Mouse (Mus musculus) retina, embryonic 14.5 days (tissue): Measurements from ENCODE around the gene Zfp61.

ENCODE experiments used
- DNase-seq: peaks from one replicate; pipeline ENCODE4 v3.0.0-alpha.2; 2015; ENCODE audit warnings: low spot score

Zfp61 gene

DNA sequence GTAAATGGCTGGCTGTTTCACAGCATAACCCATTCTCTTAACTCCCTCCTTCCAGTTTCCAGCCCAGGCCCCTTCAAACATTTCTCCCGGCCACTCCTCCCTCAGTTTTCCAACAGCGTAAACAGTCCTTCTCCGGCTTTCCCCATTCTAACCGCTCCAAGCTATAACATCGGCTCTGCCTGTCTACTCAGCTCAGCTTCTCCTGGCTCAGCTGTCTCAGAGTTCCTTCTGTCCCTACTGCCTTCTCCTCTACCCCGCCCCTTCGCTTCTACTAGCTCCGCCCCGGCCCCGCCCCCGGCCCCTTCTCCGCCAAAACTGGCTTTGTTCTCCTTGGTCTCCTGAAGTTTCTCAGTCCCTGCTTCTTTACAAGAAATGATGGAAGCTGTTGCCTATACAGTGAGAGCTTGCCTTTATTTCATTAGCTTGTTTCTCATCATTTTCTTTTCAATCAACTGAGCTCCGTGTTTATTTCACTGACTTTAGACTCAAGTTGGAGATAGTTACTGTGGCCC lies at the start of gene Zfp61:
TSS of gene Zfp61 (minus strand) at position 462 of the 512 bp plus-strand sequence.
- peak; percentile 84 for DNase-seq

DNA sequence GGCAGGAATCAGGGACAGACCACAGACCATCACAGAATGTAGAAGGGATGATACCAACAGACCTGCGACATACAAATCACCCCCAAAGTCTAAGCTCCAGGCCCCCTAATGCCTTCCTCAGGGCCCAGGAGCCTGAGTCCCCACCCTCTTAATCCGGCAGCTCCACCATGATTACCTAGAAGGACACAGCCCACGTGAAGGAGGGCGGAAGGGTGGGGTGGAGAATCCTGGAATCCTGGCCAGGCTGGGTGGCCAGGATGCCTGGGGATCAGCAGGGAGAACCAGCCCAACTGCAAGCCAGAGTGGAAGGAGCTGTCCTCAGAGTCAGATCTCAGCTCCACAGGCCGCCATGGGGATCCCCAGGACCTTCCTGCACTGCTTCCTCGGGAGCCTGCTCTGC lies 47.9 kb upstream of the Zfp61 start, which contains the start of gene Lypd5:
TSS of gene Lypd5 (plus strand) at position 301 of the 400 bp plus-strand sequence.
- no peak for DNase-seq

DNA sequence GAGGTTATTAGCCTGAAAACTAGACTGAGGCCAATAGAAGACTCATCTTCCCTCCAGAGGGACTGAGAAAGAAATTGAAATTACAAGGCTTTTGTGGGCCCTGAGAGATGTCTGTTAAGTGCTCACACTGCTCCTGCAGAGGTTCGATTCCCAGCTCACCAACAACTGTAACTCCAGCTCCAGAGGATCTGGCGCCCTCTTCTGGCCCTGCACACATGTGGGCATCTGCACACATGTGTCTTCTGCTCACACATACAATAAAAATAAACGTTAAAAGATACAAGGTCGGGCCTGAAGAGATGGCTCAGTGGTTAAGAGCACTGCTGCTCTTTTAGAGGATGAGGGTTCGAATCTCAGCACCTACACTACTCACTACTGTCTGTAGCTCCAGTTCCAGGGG lies 45.4 kb upstream of the Zfp61 start:
- DNase-seq: no peak

DNA sequence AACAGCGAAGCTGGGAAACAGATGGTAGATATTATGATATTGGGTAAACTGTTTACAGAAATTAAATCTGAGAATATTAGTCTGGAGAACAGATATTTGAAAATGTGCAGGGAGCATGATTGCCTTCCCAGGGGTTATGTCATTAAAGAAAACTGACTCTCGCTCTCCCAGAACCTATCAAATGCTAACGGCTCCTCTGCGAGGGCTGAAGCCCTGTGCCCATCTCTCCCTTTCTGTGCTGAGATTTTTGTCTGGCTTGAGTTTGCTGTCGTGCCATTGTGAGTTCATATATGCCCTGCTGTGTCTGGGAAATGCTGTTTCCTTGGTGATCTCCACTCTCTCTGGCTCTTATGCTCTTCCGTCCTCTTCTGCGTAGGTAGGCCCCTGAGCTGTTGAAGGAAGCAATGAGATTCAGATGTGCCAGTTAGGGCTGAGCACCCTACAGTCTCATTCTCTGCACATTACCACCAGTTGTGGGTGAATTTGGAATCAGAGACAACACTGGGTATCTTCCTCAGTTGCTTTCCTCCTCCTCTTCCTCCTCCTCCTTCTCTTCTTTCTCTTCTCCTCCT lies 42.8 kb upstream of the Zfp61 start:
- DNase-seq: no peak

DNA sequence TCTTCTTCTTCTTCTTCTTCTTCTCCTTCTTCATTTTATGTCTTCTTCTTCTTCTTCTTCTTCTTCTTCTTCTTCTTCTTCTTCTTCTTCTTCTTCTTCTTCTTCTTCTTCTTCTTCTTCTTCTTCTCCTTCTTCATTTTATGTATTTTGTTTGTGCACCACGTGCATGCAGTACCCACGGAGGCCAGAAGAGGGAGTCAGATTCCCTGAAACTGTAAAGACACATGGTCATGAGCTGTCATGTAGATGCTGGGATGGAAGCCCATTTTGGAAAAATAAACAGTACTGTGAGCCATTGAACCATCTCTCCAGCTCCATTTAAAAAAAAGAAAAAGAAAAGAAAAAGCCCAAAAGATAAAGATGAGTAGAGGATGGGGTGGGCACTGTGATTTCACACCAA lies 37.2 kb upstream of the Zfp61 start:
- DNase-seq: no peak

DNA sequence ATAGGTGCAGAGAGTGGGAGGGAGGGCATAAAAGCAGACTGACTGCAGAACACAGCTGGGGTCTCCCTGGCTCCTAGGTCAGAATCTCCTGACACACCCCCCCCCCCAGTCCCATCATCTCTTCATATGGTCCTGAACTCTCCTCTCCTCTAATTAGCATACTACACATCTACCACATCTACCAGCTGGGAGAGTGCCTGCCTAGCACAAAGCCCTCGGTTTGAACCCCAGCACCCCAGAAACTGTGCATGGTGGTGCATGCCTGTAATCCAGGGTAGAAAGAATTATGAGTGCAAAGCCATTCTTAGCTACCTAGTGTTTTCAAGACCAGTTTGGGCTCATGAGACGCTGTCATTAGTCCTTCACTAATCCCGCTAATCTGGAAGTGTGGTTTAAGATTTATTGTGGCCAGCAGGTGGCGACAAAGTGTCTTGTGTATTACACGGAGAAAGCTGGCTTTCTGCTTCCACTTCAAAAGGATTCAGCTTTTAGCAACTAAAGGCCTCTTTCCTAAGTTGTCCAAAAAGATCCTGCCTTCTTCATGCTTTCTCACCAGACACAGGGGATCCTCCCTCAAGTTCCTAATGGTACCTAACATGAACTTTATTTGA lies 34.8 kb upstream of the Zfp61 start:
- peak; percentile 84 for DNase-seq

DNA sequence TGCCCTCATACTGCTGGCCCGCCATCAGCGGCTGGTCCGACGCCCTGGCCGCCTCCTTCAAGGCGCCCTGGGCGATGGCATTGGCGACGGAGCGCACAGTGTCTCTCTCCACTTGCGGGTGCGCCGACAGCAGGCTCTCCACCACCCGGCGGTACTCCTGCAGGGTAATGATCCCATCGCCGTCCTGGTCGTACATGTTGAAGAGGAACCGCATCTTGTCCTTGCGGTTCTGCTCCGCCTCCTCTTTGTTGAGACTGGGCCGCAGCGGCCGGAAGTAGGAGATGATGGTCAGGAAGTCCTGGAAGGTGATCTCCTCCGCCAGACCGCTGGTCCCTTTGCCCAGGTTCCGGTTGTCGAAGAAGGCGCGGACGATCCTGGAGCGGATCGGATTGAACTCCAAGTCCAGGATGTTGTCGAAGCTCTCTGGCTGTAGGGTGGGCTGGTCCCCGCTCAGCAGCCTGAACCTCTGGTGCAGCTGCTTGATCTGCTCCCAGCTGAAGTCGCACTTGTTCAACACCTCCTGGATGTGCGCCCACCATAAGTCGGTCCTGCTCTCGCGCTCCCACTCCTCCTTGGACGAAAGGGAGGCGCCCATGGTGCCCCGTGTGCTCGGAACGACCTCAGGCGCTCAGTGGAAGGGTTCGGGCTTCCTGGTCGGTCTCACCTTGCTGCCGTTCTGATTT lies 32.4 kb upstream of the Zfp61 start, which contains the start of gene Tescl:
TSS of gene Tescl (minus strand) at position 633 of the 683 bp plus-strand sequence.
- no peak for DNase-seq

DNA sequence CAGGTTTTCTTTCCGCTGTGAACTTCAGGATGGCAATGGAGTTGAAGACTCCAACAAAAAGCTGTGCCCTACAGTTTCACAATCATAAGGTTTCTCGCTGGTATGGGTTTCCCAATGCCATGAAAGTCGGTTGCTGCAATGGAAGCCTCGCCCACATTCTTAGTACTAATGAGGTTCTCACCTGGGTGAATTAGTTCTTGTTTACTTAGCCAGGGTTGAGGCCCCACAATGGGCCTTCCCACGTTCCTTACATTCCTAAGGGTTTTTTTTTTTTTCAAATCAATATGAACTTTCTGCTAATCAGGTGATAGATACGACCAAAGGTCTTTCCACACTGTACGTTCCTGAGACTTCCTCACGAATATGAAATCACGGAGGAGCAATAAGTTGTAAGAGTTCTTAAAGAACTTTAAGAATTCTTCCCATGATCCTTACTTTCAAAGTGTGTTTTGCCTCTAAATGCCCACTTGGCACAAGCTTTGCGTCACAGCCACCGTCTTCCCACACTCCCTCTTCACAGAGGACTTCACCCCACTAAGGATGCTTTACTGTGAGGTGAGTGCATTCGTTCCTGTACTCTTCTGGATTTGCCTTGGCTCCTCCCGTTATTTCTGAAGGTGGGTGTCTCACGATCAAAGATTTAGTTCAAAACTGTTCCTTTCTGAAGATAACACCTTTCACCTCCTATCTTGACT lies 26.4 kb upstream of the Zfp61 start:
- no peak for DNase-seq

DNA sequence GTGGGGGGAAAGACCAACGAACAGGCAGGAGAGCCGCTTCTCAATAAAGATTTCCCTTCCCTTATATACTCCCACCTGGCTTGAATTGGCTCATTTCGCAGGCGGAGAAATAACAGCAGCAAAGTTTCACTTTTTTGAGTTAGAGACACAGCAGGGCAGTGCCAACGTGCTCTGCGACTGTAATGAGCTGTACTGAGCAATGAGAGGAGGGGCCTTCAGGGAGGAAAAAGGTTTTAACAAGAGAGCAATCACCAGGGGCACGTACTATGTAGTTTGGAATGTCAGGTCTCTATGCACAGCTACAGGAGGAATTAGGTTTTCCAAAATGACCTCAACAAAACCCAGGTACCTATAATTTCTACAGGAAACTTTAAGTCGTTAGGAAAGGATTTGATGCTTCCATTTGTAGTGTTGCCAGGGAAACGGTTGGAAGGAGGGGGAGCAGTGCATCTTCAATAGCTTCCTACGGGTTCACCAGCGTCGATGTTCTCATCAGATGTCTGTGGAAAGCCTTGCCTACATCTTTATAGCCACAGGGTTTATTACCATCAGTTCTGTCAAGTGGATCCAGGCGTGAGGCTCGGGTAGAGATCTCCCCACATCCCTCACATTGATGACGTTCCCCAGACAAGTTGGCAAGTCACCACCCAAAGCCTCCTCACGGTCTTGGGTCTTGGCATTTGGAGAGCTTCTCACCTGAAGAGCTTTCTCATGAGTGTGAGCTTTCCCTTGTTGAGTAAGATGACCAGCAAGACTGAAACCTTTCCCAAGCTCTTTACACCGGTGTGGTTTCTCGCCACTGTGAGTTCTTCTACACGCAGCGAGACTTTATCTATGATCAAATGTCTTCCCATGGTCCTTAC lies 25.5 kb upstream of the Zfp61 start:
- DNase-seq: no peak

DNA sequence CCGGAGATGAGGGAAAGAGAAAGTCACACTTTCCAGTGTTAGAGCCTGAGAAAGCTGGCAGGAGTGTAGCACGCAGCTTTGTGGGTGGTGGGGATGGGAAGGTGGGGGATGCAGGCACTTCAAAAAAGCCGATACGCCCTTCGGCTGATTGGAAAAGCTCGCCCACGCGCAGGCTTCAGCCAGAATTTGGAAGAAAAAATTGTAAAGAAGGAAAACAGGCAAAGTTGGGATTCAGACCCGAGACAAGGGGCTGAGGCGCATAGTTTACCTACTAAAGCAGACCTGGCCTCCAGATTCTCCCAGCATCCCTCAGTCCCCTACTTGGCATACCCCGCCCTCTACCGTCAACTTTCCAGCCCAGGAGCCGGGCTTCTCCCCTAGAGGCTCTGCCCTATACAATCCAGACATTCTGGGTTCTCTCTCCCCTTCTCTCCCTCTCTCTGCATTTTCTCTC lies 24.7 kb upstream of the Zfp61 start:
- DNase-seq: peak; percentile 54

DNA sequence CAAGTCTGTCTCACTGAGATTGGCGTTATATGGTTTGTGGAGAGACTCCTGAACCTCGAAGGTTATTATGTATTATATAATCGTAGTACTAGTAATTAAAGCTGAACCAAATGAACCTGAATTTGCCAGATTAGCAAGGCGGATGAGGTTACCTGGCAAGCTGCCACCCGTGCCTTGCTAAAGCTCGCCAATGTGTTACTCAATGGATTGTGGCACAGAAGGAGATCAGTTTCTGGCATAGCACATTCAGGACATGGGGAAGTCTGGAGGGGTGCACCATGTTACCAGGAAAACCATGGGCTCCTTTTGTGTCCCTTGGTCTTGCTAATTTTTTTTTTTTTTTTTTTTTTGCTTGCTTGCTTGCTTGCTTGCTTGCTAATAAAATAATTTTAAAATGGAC lies 24.2 kb upstream of the Zfp61 start:
- DNase-seq: no peak

DNA sequence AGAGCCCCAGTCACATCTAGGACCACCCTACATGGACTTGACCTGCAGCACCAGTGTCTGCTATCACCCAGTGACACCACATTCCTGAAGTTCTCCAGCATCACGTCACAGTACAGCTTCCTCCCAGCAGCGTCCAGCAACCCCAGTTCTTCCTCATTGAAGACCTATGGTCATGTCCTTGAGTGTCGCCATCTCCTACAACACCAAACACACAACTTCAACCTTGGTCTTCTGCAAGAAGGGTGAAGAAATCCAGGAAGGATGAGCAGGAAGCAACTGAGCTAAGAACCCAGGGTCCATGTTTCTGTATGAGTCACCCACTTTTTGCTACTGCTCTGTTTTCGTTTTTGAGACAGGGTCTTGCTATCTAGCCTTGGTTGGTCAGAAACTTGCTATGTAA lies 21.6 kb upstream of the Zfp61 start:
- no peak for DNase-seq

DNA sequence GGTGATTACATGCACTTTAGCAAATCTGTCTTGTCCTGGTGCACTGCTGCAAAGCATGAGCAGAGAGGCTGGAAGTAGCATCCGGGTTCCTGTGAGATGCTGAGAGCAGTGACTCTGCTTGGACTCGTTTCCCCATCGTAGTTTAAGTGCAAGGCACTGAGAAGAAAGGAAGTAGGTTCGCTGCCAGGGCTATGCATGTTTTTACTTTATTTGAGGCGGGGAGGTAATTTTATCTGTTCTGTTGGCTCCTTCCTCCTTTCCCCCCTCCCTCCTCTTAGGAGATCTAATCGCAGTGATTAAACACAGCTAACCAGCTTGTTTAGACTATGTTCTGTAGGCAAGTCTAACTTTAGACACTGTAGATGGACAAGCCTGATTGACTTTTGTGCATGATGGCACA lies 17.9 kb upstream of the Zfp61 start:
- DNase-seq: no peak

DNA sequence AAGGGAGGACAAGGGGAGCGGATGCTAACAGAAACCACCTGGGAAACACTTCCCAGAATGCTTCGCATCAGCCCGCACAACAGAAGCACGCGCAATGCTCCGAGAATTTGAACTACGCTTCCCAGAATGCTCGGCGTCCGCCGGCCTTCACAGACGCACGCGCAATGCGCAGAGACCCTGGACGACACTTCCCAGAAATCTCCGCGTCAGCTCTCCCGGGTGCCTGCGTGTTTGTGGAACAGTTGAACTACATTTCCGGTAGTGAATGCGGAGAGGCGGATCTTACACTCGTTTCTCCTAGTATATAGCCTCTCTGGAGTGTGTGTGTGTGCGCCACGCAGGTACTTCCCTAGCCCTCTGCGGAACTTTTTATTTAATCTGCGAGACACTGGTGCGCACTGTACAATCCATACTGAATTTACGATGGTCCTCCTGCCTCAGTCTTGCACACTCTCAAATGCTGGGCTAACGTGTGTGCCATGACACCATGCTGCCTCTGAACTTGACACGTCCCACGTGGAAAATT lies 15.6 kb upstream of the Zfp61 start, which contains the start of gene Zfp94:
TSS of gene Zfp94 (minus strand) at position 100 of the 526 bp plus-strand sequence.
- peak; percentile 96 for DNase-seq

DNA sequence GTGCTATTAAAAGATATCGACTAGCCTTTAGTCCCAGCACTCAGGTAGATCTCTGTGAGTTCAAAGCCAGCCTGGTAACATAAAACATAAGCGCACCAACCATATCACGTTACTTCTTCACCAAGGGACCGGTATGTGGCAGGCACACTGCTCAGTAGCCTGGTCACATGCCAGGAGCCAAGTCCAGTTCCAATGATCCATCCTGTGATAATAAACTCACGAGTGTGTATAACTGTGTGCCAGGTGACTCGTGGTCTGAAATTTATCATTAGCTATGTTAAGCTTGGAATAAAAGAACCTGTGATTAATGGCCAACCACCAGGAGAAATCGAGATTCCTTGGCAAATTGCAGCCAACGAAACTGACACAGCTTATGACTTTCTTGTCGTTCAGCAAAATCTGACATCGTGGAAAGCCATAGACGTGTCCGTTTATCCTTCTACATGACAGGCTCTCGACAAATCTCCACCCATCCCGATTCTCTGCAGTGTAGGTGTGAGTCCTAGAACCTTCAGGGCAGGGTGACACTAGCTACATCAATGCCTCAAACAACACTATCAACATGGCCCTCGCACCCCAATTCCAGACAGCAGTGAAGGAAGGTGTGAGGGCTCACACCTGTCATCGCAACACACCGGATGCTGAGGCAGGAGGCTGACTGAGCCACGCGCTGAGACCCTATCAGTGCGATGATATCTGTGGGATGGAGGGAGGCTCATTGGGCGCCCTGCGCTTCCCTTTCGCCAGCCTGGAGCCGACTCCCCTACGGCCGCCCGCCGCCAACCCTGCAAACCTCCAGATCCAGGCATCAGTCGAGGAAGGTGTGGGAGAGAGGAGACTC lies 14.9 kb upstream of the Zfp61 start:
- peak; percentile 11 for DNase-seq

DNA sequence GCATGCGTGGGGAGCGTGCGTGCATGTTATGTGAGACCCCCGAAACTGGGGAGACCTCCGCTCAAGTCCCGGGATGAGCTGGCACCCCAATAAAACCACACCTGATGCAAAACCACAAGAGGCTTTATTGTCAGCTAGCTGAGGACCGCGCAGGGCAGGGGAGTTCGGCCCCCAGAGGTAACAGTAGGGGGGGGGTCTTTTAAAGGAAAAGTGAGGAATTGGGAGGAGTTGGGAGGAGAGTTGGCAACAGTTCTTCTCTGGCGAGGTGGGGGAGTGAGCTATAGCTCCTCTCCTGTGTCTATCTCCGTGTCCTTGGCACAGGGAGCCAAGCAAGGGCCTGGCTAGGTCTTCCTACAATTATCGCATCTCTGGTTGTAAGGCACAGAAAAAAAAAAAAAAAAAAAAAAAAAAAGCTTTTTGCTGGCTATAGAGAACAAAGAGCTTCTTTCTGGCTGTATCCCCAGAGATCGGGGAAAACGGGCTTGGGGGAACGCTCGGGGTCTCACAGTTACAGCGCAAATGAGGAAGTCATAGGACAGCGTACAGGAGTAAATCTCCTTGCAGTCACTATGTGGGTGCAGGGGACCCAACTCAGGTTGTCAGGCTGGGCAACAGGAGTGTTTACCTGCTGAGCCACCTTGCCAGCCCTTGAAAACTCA lies 1.1 kb downstream of the Zfp61 start:
- peak; percentile 29 for DNase-seq

DNA sequence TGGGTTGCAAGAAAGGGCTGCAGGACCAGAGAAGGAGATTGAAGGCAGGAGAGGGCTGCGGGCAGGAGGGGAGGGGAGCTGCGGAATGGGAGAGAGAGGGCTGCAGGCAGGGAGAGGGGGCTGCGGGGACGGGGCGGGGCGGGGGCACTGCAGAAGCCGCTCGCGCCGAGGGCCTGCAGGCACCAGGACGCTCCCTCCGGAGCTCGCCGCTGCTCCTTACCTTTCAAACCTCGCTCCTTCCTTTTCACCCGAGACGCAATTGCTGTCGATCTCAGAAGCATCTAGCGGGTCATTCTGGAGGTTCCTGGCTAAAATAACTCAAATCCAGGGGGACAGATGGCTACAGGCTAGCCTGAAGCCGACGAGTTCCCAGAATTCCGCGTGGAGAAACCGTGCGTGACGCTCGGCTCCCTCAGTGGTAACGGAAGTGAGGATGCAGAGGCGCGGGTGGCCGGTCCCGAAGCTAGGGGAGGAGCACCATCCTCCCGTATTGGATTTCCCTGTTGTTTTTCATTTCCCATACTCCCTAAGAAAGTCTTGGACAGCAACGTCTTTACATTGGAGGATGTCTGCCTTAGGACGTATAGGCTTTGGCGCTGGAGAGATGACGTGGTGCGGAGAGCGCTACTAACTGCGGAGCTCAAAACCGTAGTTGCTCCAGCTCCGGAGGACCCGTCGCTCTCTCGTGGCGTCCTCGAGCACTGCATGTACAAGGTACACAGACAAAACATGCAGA lies 1.9 kb downstream of the Zfp61 start:
- DNase-seq: peak; percentile 86

DNA sequence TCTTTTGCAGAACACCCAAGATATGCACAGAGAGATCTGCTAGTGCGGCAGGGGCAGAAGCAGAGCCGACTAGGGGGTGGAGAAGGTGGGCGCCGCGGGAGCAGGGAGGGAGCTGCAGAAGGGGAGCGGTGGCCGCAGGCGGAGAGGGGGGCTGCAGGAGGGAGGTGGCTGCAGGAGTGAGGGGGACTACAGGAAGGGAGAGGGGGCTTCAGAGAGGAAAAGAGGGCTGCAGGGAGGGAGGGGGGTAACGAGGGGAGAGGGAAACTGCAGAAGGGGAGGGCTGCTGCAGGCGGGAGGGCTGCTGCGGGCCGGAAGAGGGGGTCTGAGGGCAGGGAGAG lies 2.4 kb downstream of the Zfp61 start:
- DNase-seq: no peak
